Mouse (Mus musculus) liver, adult 2 months (tissue): Measurements from ENCODE around the gene Pcsk6.

Source experiments
- CTCF ChIP-seq: fragments of 200-500 bp; IDR thresholded peaks from 2 replicates; pipeline ENCODE4 v1.5.1; 2011; ENCODE audit warnings: low read depth, low read length, control low read depth
- POLR2A ChIP-seq: fragments of 200-500 bp; IDR thresholded peaks from 2 replicates; pipeline ENCODE4 v1.6.1; 2011; ENCODE audit warnings: low read length, control low read depth; ENCODE audit not compliant: insufficient read depth; ENCODE audit errors: extremely low read depth

DNA sequence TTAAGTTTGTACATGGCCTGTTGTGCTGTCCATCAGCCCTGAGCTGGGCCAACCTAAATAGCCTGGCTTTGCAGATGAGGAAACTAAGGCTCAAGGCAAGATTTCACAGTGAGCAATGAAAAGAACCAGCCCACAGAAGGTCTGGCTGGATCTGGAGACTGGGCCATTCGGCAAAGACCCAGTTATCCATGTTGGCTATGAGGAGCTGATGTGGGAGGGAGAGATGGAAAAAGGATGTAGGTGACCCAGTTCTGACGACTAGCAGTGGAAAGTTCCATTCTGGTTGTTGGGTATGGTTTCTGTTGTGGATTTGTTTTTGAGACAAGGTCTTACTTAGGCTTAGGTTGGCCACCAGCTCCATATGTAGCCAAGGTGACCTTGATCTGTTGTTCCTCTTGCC lies 226.5 kb downstream of the Pcsk6 start:
- no peak for TF ChIP-seq POLR2A
- no peak for TF ChIP-seq CTCF
